Mouse (Mus musculus) spleen, adult 2 months (tissue): ENCODE measurements around the gene Scn7a. TPM values are rescaled to one million over a fixed set of nuclear protein-coding genes. Genes with fewer than 3 reads are reported as not detected.

Experiments
- DNase-seq, 2 experiments: peaks; one replicate each; pipeline versions ENCODE4 v3.0.0 to v3.0.0-alpha.2; 2012 to 2021; ENCODE audit warnings: low spot score in 2 of 2, low read depth in 1 of 2
- H3K27ac ChIP-seq: fragments of 200-500 bp; 2 replicates; pipeline ENCODE4 v1.5.1; 2012; ENCODE audit warnings: low read length, inconsistent platforms; ENCODE audit not compliant: insufficient read depth
- H3K27me3 ChIP-seq: fragments of 200-500 bp; 2 replicates; pipeline ENCODE4 v1.6.1; 2012; ENCODE audit warnings: mild to moderate bottlenecking, moderate library complexity, low read length, inconsistent platforms; ENCODE audit not compliant: control insufficient read depth, insufficient read depth
- H3K36me3 ChIP-seq: fragments of 200-500 bp; 2 replicates; pipeline ENCODE4 v1.6.1; 2012; ENCODE audit warnings: mild to moderate bottlenecking, low read length, inconsistent platforms; ENCODE audit not compliant: control insufficient read depth, insufficient read depth
- H3K4me1 ChIP-seq: fragments of 200-500 bp; 2 replicates; pipeline ENCODE4 v1.6.1; 2011; ENCODE audit warnings: inconsistent platforms; ENCODE audit not compliant: control insufficient read depth, insufficient read depth, insufficient read length
- H3K4me3 ChIP-seq: fragments of 200-500 bp; 2 replicates; pipeline ENCODE4 v1.5.1; 2011; ENCODE audit warnings: mild to moderate bottlenecking, inconsistent platforms; ENCODE audit not compliant: insufficient read depth, insufficient read length; ENCODE audit errors: extremely low read depth
- CTCF ChIP-seq: fragments of 200-500 bp; IDR thresholded peaks from 2 replicates; pipeline ENCODE4 v1.5.1; 2011; ENCODE audit warnings: mild to moderate bottlenecking, inconsistent platforms; ENCODE audit not compliant: insufficient read depth, insufficient read length, insufficient replicate concordance; ENCODE audit errors: extremely low read depth
- POLR2A ChIP-seq: fragments of 200-500 bp; IDR thresholded peaks from 2 replicates; pipeline ENCODE4 v1.6.1; 2011; ENCODE audit warnings: low read depth, low read length, inconsistent platforms
- WGBS: fragments of 180-500 bp; shearing (Covaris S2); methylation state at CpG from one replicate; pipeline ENCODE4 v1.1.7; 2018; 5-methylcytosine and 5-hydroxymethylcytosine counted together
- polyA plus RNA-seq: library from polyadenylated mRNA; depleted of rRNA; stranded (reverse); fragments of >200 nt; gene quantifications from 2 replicates; pipeline ENCODE4 v1.2.3, GENCODE M21; 2012

Gene Scn7a
- polyA plus RNA-seq, 1 experiment, result 0.41 TPM

- H3K27ac ChIP-seq, result no peak overlapping the region
- DNase-seq, result no peak
- no peak for TF ChIP-seq CTCF
- TF ChIP-seq POLR2A, result no peak
- no peaks in the 10 kb centered on the region for H3K36me3 ChIP-seq
- 82% methylated on average over 2 of the region's 2 CpGs for WGBS
- no peaks in the 10 kb centered on the region for H3K27me3 ChIP-seq
- no peaks in the 10 kb centered on the region for H3K4me1 ChIP-seq
- H3K4me3 ChIP-seq, result no peak overlapping the region
Measured at GRCm38 (mm10) chr2:66767980-66768379, 16.7 kb downstream of the Scn7a start.

- Histone ChIP-seq H3K36me3 (no peaks in the 10 kb centered on the region), H3K4me1 (no peaks in the 10 kb centered on the region), H3K4me3 (no peak overlapping the region), H3K27ac (no peak overlapping the region), H3K27me3 (no peaks in the 10 kb centered on the region)
- 34% methylated on average over 1 of the region's 1 CpGs for WGBS
- TF ChIP-seq CTCF (no peak), POLR2A (no peak)
- DNase-seq, result no peak
Measured at GRCm38 (mm10) chr2:66765170-66765569, 19.5 kb downstream of the Scn7a start.

- H3K27me3 ChIP-seq, result no peaks in the 10 kb centered on the region
- no peak overlapping the region for H3K27ac ChIP-seq
- DNase-seq, result no peak
Measured at GRCm38 (mm10) chr2:66762905-66763304, 21.8 kb downstream of the Scn7a start.

GRCm38 (mm10) chr2:66728002-66728401 lies 56.7 kb downstream of the Scn7a start:
- TF ChIP-seq CTCF, result no peak
- no peak for TF ChIP-seq POLR2A
- H3K4me1 ChIP-seq, result no peaks in the 10 kb centered on the region
- no peaks in the 10 kb centered on the region for H3K36me3 ChIP-seq
- WGBS, result 90% methylated on average over 3 of the region's 3 CpGs
- no peak overlapping the region for H3K27ac ChIP-seq
- no peak overlapping the region for H3K4me3 ChIP-seq
- no peaks in the 10 kb centered on the region for H3K27me3 ChIP-seq
- no peak for DNase-seq

More at GRCm38 (mm10) chr2:66762905-66763304, 21.8 kb downstream of the Scn7a start:
- Histone ChIP-seq H3K4me3 (no peak overlapping the region), H3K4me1 (no peaks in the 10 kb centered on the region), H3K36me3 (no peaks in the 10 kb centered on the region)
- no peak for TF ChIP-seq CTCF
- TF ChIP-seq POLR2A, result no peak

- no peaks in the 10 kb centered on the region for H3K36me3 ChIP-seq
- TF ChIP-seq CTCF (no peak), POLR2A (no peak)
- H3K27ac ChIP-seq, result no peak overlapping the region
- no peak overlapping the region for H3K4me3 ChIP-seq
- no peaks in the 10 kb centered on the region for H3K4me1 ChIP-seq
- no peak for DNase-seq
- no peaks in the 10 kb centered on the region for H3K27me3 ChIP-seq
Measured at GRCm38 (mm10) chr2:66727585-66727974, 57.1 kb downstream of the Scn7a start.

- no peak for TF ChIP-seq CTCF
- TF ChIP-seq POLR2A, result no peak
- H3K4me1 ChIP-seq, result no peaks in the 10 kb centered on the region
- no peak overlapping the region for H3K4me3 ChIP-seq
- no peaks in the 10 kb centered on the region for H3K36me3 ChIP-seq
- no peaks in the 10 kb centered on the region for H3K27me3 ChIP-seq
- DNase-seq, result no peak
- 83% methylated on average over 2 of the region's 2 CpGs for WGBS
- no peak overlapping the region for H3K27ac ChIP-seq
Measured at GRCm38 (mm10) chr2:66726878-66727584, 57.7 kb downstream of the Scn7a start.

GRCm38 (mm10) chr2:66712071-66712470 lies 72.6 kb downstream of the Scn7a start:
- Histone ChIP-seq H3K4me1 (no peaks in the 10 kb centered on the region), H3K27me3 (no peaks in the 10 kb centered on the region), H3K27ac (no peak overlapping the region), H3K36me3 (no peaks in the 10 kb centered on the region), H3K4me3 (no peak overlapping the region)
- 88% methylated on average over 2 of the region's 2 CpGs for WGBS
- no peak for TF ChIP-seq POLR2A
- DNase-seq, result no peak
